Mouse (Mus musculus) bone marrow macrophage, adult 2 months (primary cell): Measurements from ENCODE around the gene Antxr1.

ENCODE experiments used
- CTCF ChIP-seq: IDR thresholded peaks from 2 replicates; pipeline ENCODE4 v1.5.1; 2012; ENCODE audit warnings: low read depth, mild to moderate bottlenecking, low read length, moderate library complexity
- POLR2A ChIP-seq: IDR thresholded peaks from 2 replicates; pipeline ENCODE4 v1.6.1; 2012; ENCODE audit warnings: mild to moderate bottlenecking, low read depth, low read length, borderline replicate concordance

- TF ChIP-seq CTCF (no peak), POLR2A (no peak)
Measured at GRCm38 (mm10) chr6:87383926-87384691, 48.5 kb upstream of the Antxr1 start.
